17 mouse cellular contexts compared by ENCODE assay signal in the genomic region with DNA sequence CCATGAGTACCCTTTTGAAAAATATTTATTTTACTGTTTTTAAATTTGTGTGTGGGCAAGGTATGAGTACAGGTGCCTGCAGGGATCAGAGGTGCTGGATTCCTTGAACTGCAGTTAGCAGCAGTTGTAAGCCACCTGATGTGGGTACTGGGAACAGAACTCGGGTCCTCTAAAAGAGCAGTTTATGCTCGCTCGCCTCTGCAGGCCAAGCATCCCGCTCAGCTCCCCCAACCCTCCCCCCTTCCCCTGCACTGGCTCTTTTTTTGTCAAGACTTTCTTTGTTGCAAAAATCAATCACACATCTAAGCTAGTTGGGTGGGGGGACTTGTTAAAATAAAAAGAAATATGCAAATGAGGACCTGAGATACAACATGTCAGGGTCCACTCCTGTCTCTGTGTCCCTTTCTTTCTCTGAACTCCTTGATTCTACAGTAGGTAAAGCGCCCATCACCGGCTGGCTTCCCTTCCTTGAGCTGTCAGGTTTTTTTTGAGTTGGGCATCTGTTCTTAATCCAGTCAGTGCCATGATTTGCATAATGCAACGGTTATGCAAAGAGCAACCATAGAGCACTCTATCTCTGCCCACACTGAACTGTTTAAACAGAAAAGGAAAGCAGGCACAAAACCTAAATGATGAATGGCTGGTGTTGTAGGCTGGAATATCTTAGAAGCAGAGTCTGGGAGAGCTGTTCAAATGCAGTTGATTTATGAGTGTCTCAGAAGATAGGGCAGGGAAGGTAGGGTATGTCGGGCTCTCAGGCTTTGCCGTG. TPM values are rescaled to one million over a fixed set of nuclear protein-coding genes. Genes with fewer than 3 reads are reported as not detected.
DNase-seq lines count a peak whose midpoint lies in the region; ATAC-seq and TF ChIP-seq lines count a peak whose summit lies in the region.
"Had no signal": no experiment of that assay in that cellular context is flagged by ENCODE, and none has a peak within 500 bp of the region (broad histone marks: within the 10 kb centered on the region; RNA-seq: fewer than 3 reads in every experiment).

No protein-coding gene starts in this region.

- no peak overlapping the region for H3K27ac ChIP-seq in CH12.LX (ENCODE audit: insufficient read depth, low read depth)
- H3K27ac ChIP-seq in forebrain, postnatal 0 days (ENCODE audit: low read depth, low read length) = no peak overlapping the region
- no peak overlapping the region for H3K27ac ChIP-seq in kidney, embryonic 14.5 days (ENCODE audit: low read depth, low read length)
- H3K27ac ChIP-seq: heart, embryonic 15.5 days; kidney, embryonic 15.5 days; limb, embryonic 10.5 days; liver, embryonic 14.5 days had no signal

- TF ChIP-seq CTCF in CH12.LX (conservative IDR thresholded peaks at IDR 0.05 in 1 of 2, IDR thresholded peaks at IDR 0.05 in 1 of 2; ENCODE audit: low read depth in 2 of 2, low read length in 2 of 2) = no peak
- no peak for TF ChIP-seq CTCF in forebrain, postnatal 0 days (IDR thresholded peaks at IDR 0.05; ENCODE audit: low read depth)

- H3K4me1 ChIP-seq in CH12.LX (ENCODE audit: control insufficient read depth in 1 of 2, insufficient read depth in 2 of 2) = peaks cover 0 to 6% of the 10 kb centered on the region in 2 experiments; a peak in 2 of 4 replicates
- no peaks in the 10 kb centered on the region for H3K4me1 ChIP-seq in forebrain, postnatal 0 days (ENCODE audit: insufficient read depth)
- no peaks in the 10 kb centered on the region for H3K4me1 ChIP-seq in kidney, embryonic 14.5 days (ENCODE audit: control insufficient read depth, insufficient read depth, low read length)
- H3K4me1 ChIP-seq: heart, embryonic 15.5 days; kidney, embryonic 15.5 days; limb, embryonic 10.5 days had no signal

- WGBS in forebrain, postnatal 0 days = 29% methylated on average over 7 of the region's 9 CpGs
- 73% methylated on average over 7 of the region's 9 CpGs for WGBS in kidney, embryonic 14.5 days

- TF ChIP-seq EP300 in CH12.LX (IDR thresholded peaks at IDR 0.05; ENCODE audit: low read length) = no peak

- dilution Hi-C loops in CH12.LX (cut with MboI; ENCODE audit: extremely low pct_ligation_motif_present, extremely low pct_unique_long_range_greater_than_20kb, low sequenced_read_pairs) = no loop called here

- TF ChIP-seq RAD21 in CH12.LX (IDR thresholded peaks at IDR 0.05; ENCODE audit: low read depth, low read length) = no peak

- no peaks in the 10 kb centered on the region for H3K27me3 ChIP-seq in CH12.LX (replicated peaks)
- no peaks in the 10 kb centered on the region for H3K27me3 ChIP-seq in forebrain, postnatal 0 days (ENCODE audit: insufficient read depth, low read length)
- H3K27me3 ChIP-seq in kidney, embryonic 14.5 days (ENCODE audit: control insufficient read depth, insufficient read depth, low read length) = no peaks in the 10 kb centered on the region
- H3K27me3 ChIP-seq: heart, embryonic 15.5 days; kidney, embryonic 15.5 days had no signal

- no peak for TF ChIP-seq POLR2A in CH12.LX (IDR thresholded peaks at IDR 0.05; ENCODE audit: low read depth, low read length)

- H3K4me3 ChIP-seq in CH12.LX (replicated peaks in 1 of 3; ENCODE audit: low read depth in 2 of 3, low read length in 2 of 3, poor library complexity in 1 of 3) = no peak overlapping the region
- no peak overlapping the region for H3K4me3 ChIP-seq in forebrain, postnatal 0 days (ENCODE audit: low read depth, low read length)
- H3K4me3 ChIP-seq in kidney, embryonic 14.5 days (ENCODE audit: low read length) = no peak overlapping the region
- H3K4me3 ChIP-seq: heart, embryonic 15.5 days; kidney, embryonic 15.5 days; limb, embryonic 10.5 days had no signal

- in situ Hi-C loops in CH12.LX (cut with MboI; ENCODE audit: low pct_ligation_motif_present, low pct_unique_long_range_greater_than_20kb, low sequenced_read_pairs) = loop anchor here (25.0 kb wide), 1 partner anchor 898 kb away; no protein-coding TSS in a partner anchor

- H3K4me2 ChIP-seq in CH12.LX (ENCODE audit: insufficient read depth, low read depth, poor library complexity, severe bottlenecking) = no peak overlapping the region
- no peak overlapping the region for H3K4me2 ChIP-seq in forebrain, postnatal 0 days (ENCODE audit: low read depth)
- no peak overlapping the region for H3K4me2 ChIP-seq in kidney, embryonic 14.5 days (replicated peaks; ENCODE audit: low read depth, low read length)
- H3K4me2 ChIP-seq: heart, embryonic 15.5 days; kidney, embryonic 15.5 days had no signal

- H3K36me3 ChIP-seq in CH12.LX (replicated peaks in 1 of 2; ENCODE audit: control insufficient read depth in 1 of 2, insufficient read depth in 1 of 2, low read length in 1 of 2) = no peaks in the 10 kb centered on the region
- no peaks in the 10 kb centered on the region for H3K36me3 ChIP-seq in forebrain, postnatal 0 days (ENCODE audit: insufficient read depth)
- no peaks in the 10 kb centered on the region for H3K36me3 ChIP-seq in kidney, embryonic 14.5 days (ENCODE audit: control insufficient read depth, insufficient read depth, low read length)
- H3K36me3 ChIP-seq: heart, embryonic 15.5 days; kidney, embryonic 15.5 days; limb, embryonic 10.5 days had no signal

- H3K9me3 ChIP-seq in CH12.LX (replicated peaks; ENCODE audit: low read length) = no peaks in the 10 kb centered on the region
- H3K9me3 ChIP-seq in forebrain, postnatal 0 days (ENCODE audit: low read length) = no peaks in the 10 kb centered on the region
- H3K9me3 ChIP-seq in kidney, embryonic 14.5 days (ENCODE audit: control insufficient read depth, low read length) = no peaks in the 10 kb centered on the region
- H3K9me3 ChIP-seq: heart, embryonic 15.5 days; kidney, embryonic 15.5 days; limb, embryonic 10.5 days had no signal

- ATAC-seq in forebrain, postnatal 0 days = peak; percentile 74
- ATAC-seq in inflammation-experienced regulatory T-cells, adult 6 months = no peak
- ATAC-seq in kidney, embryonic 14.5 days (ENCODE audit: low FRiP score, low TSS enrichment) = no peak
- ATAC-seq: activated CD4-positive, CD25-positive, alpha-beta regulatory T cell, adult 4 months; CD4-positive, CD25-positive, alpha-beta regulatory T cell, adult 4 months had no signal

- no peak overlapping the region for H3K9ac ChIP-seq in CH12.LX (ENCODE audit: insufficient read depth, low read depth)
- H3K9ac ChIP-seq in forebrain, postnatal 0 days = no peak overlapping the region
- no peak overlapping the region for H3K9ac ChIP-seq in kidney, embryonic 14.5 days (ENCODE audit: low read depth, low read length)
- H3K9ac ChIP-seq: heart, embryonic 15.5 days; kidney, embryonic 15.5 days; liver, embryonic 14.5 days had no signal

- peak; percentile 32 for DNase-seq in layer of hippocampus, adult 9-11 months
- DNase-seq in layer of hippocampus, postnatal 25 days (ENCODE audit: extremely low spot score in 1 of 2, low spot score in 1 of 2) = no peak
- peak; percentile 31 for DNase-seq in CH12.LX (ENCODE audit: extremely low read depth)
- peak; percentile 81 for DNase-seq in brain, adult 2 months (ENCODE audit: low read depth, low spot score)
- DNase-seq in forebrain, postnatal 0 days = peak; percentile 39
- DNase-seq: cerebellum, adult 11 months; lung, postnatal 36 days; right cerebral cortex, postnatal 25 days; thymus, adult 2 months had no signal

- no peaks in the 10 kb centered on the region for H3K79me2 ChIP-seq in CH12.LX (replicated peaks; ENCODE audit: control insufficient read depth, extremely low read depth, insufficient read depth, poor library complexity, severe bottlenecking)

TF ChIP-seq in CH12.LX, 34 proteins besides CTCF, POLR2A, EP300 and RAD21:
- TF ChIP-seq ELF1 (IDR thresholded peaks at IDR 0.05; ENCODE audit: low read depth, low read length) = no peak
- TF ChIP-seq BHLHE40 (IDR thresholded peaks at IDR 0.05; ENCODE audit: low read depth, low read length) = no peak
- no peak for TF ChIP-seq HCFC1 (IDR thresholded peaks at IDR 0.05; ENCODE audit: low read depth, low read length)
- no peak for TF ChIP-seq TCF12 (IDR thresholded peaks at IDR 0.05; ENCODE audit: low read depth, low read length)
- TF ChIP-seq E2F4 (IDR thresholded peaks at IDR 0.05; ENCODE audit: insufficient replicate concordance, low read depth, low read length) = no peak
- no peak for TF ChIP-seq NELFE (IDR thresholded peaks at IDR 0.05; ENCODE audit: low read depth, low read length)
- TF ChIP-seq ZKSCAN1 (IDR thresholded peaks at IDR 0.05; ENCODE audit: borderline replicate concordance, low read depth, low read length) = no peak
- TF ChIP-seq MAFK (IDR thresholded peaks at IDR 0.05; ENCODE audit: insufficient replicate concordance, low read length) = no peak
- no peak for TF ChIP-seq MEF2A (IDR thresholded peaks at IDR 0.05; ENCODE audit: borderline replicate concordance, low read depth, low read length)
- no peak for TF ChIP-seq RCOR1 (conservative IDR thresholded peaks at IDR 0.05; ENCODE audit: low read depth, low read length)
- TF ChIP-seq MYC (IDR thresholded peaks at IDR 0.05; ENCODE audit: low read depth, low read length) = no peak
- no peak for TF ChIP-seq MAZ (IDR thresholded peaks at IDR 0.05; ENCODE audit: low read depth, low read length)
- no peak for TF ChIP-seq USF1 (IDR thresholded peaks at IDR 0.05; ENCODE audit: low read depth, low read length)
- TF ChIP-seq ZMIZ1 (IDR thresholded peaks at IDR 0.05; ENCODE audit: low read depth, low read length) = no peak
- no peak for TF ChIP-seq CHD1 (IDR thresholded peaks at IDR 0.05; ENCODE audit: low read depth, low read length)

RNA-seq across cellular contexts. Expression of a gene that starts 14.9 kb away (rescaled TPM):
- total RNA-seq in layer of hippocampus, postnatal 25 days (2021) = 10 to 100 TPM; 12.5 to 18.1 TPM
- total RNA-seq in CH12.LX (2012; rRNA removed) = 0.67 and 0.93 TPM in 2 replicates
- total RNA-seq in CH12.LX (2014; rRNA removed) = 1.3 and 2.5 TPM in 2 replicates
- polyA plus RNA-seq in CH12.LX (2012; ENCODE audit: insufficient read length, low read depth) = 1.4 and 2.9 TPM in 2 replicates
- 15.3 and 17.2 TPM in 2 replicates for total RNA-seq in forebrain, postnatal 0 days (2014; rRNA removed)
- polyA plus RNA-seq in forebrain, postnatal 0 days (2015; fragmentation: Nextera tagmentation; extraction: Ambion mirVana) = 7.3 and 8.6 TPM in 2 replicates
- 1 to 10 TPM in 2 of 3 experiments, under 1 TPM in 1; 0.62 to 1.8 (median 1.0) TPM for polyA plus RNA-seq in inflammation-experienced regulatory T-cells, adult 6 months (2017; shearing (Covaris generic))
- polyA plus RNA-seq in kidney, embryonic 14.5 days (2014; fragmentation: Nextera tagmentation; extraction: Ambion mirVana) = 10.2 and 16.3 TPM in 2 replicates

Comparison
In these comparisons a context has a peak if more than half of its experiments do, and no peak if none do; other contexts are left out.
1. DNase-seq: peak in layer of hippocampus, adult 9-11 months (single experiment), CH12.LX (single experiment), brain, adult 2 months (single experiment) and forebrain, postnatal 0 days (single experiment); none in layer of hippocampus, postnatal 25 days (0 of 2).